Mouse (Mus musculus) ES-Bruce4 (cell line): Measurements from ENCODE around the gene AC134908.4.

ENCODE experiments used
- CTCF ChIP-seq: IDR thresholded peaks from one replicate; pipeline ENCODE4 v1.8.1; 2011; ENCODE audit warnings: low read depth, low read length
- EP300 ChIP-seq: IDR thresholded peaks from 2 replicates; pipeline ENCODE4 v1.6.1; 2011; ENCODE audit warnings: low read depth, low read length; ENCODE audit not compliant: insufficient read depth
- POLR2A ChIP-seq: IDR thresholded peaks from one replicate; pipeline ENCODE4 v1.8.1; 2011; ENCODE audit warnings: low read length; ENCODE audit not compliant: insufficient read depth

DNA sequence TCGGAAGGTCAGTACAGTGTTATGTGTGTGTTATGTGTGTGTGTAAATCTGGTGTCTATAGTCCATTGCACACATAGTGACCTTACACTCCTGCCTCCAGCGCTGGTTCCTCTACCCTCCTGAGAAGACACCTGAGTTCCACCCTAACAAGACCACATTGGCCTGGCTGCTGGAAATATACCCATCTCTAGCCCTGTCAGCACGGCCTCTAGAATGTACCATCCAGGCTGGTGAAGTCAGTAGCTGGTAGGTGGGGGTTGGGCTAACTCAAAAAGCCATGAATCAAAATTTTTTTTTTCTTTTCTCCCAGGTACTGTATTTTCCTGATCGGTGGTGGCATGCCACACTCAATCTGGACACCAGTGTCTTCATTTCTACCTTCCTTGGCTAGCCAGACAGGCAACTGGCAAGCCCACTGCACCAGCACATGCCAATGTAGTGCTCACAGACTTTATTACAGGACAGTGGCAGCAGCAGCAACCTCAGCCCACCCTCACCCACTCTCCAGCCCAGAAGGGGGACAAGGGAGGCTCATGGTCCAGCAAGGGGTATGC, 34.8 kb upstream of the AC134908.4 start:
- TF ChIP-seq POLR2A (no peak), EP300 (no peak), CTCF (no peak)
